Mouse (Mus musculus) megakaryocyte, embryonic 14.5 days (primary cell): ENCODE data around the gene Vapa. TPM values are rescaled to one million over a fixed set of nuclear protein-coding genes. Genes with fewer than 3 reads are reported as not detected.

Source experiments
- H3K27me3 ChIP-seq: replicated peaks from 2 replicates; pipeline ENCODE3; 2012; ENCODE audit warnings: inconsistent platforms
- H3K36me3 ChIP-seq: replicated peaks from 2 replicates; pipeline ENCODE3; 2012; ENCODE audit warnings: low read length, inconsistent platforms, mixed read lengths
- H3K4me1 ChIP-seq: 2 replicates; pipeline ENCODE4 v1.6.1; 2012; ENCODE audit warnings: inconsistent platforms
- H3K4me3 ChIP-seq: replicated peaks from 2 replicates; pipeline ENCODE3; 2012; ENCODE audit warnings: moderate library complexity, mild to moderate bottlenecking, inconsistent platforms
- H3K9me3 ChIP-seq: 2 replicates; pipeline ENCODE4 v1.6.1; 2012; ENCODE audit warnings: inconsistent platforms
- FLI1 ChIP-seq: IDR thresholded peaks from 2 replicates; pipeline ENCODE4 v1.6.1; 2012; ENCODE audit warnings: low read length, inconsistent platforms, mixed read lengths
- GATA1 ChIP-seq: IDR thresholded peaks from 3 replicates; pipeline ENCODE4 v1.6.1; 2012; ENCODE audit warnings: mixed read lengths, low read length, inconsistent platforms, borderline replicate concordance
- polyA plus RNA-seq: library from polyadenylated mRNA; stranded (reverse); fragments of >175 nt; gene quantifications from 2 replicates; pipeline ENCODE4 v1.2.3, GENCODE M21; 2012; ENCODE audit warnings: low replicate concordance; ENCODE audit not compliant: insufficient read depth

Gene Vapa
- polyA plus RNA-seq, 1 experiment, result 91.1 TPM

DNA sequence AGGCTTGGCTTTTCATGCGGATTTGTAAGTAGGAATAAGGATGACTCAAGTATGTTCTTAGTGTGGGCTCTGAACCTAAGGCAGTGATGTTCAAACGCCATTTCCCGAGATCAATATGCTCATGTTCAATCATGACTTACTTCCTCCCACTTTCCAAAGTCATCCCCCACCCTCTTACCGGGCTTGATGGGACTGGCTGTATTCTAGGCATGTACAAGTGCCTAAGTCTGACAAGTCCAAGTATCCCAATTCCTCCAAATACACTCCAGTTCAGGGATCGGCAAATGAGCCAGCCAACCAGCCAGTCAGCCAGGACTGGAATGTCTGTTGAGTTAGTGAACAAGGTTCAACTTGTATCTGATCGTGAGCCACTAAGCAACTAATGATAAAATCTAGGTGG, 12.9 kb upstream of the Vapa start:
- Histone ChIP-seq H3K36me3 (no peaks in the 10 kb centered on the region), H3K4me1 (peaks cover 24% of the 10 kb centered on the region), H3K9me3 (peaks cover 20% of the 10 kb centered on the region), H3K4me3 (no peak overlapping the region), H3K27me3 (no peaks in the 10 kb centered on the region)
- no peak for TF ChIP-seq FLI1
- no peak for TF ChIP-seq GATA1

DNA sequence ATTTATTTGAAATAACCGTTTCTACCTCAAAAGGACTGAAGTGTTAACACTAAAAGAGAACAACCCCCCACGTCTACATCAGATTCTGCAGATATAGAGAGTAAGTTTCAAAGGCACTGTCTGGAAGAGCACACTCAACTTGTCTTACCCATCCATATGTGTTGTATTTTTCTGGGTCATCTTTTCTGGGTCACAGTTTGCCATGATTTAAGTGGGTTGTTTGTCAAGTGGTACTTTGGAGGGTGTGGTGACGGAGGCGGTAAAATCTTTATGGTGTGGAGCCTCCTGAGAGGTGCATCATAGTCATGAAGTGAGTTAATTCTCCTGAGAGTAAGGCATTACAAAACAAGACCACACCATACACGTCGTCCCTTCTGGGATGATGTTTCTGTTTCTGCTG, 12.2 kb upstream of the Vapa start:
- Histone ChIP-seq H3K36me3 (no peaks in the 10 kb centered on the region), H3K27me3 (no peaks in the 10 kb centered on the region), H3K4me3 (no peak overlapping the region), H3K9me3 (peaks cover 20% of the 10 kb centered on the region), H3K4me1 (peaks cover 24% of the 10 kb centered on the region)
- TF ChIP-seq GATA1, result no peak
- no peak for TF ChIP-seq FLI1

DNA sequence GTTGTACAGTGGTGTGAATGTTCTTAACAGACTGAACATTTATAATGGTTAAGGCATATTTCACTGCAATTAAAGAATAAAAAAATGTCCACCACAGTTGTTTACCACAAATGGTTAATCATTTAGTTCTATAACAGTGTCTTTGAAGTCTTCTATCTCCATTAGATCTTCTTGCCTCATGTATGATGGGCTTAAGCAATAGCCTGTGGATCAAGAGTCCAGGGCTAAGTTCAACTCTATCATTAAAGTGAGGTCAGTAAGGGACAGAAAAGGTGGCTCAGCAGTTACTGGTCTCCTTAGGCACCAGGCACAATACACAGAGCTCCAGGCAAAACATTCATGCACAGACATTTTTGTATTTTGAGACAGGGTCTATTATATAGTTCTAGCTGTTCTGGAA, 9.8 kb upstream of the Vapa start:
- Histone ChIP-seq H3K4me3 (no peak overlapping the region), H3K9me3 (peaks cover 20% of the 10 kb centered on the region), H3K36me3 (no peaks in the 10 kb centered on the region), H3K27me3 (no peaks in the 10 kb centered on the region), H3K4me1 (peaks cover 18% of the 10 kb centered on the region)
- TF ChIP-seq GATA1 (no peak), FLI1 (no peak)

DNA sequence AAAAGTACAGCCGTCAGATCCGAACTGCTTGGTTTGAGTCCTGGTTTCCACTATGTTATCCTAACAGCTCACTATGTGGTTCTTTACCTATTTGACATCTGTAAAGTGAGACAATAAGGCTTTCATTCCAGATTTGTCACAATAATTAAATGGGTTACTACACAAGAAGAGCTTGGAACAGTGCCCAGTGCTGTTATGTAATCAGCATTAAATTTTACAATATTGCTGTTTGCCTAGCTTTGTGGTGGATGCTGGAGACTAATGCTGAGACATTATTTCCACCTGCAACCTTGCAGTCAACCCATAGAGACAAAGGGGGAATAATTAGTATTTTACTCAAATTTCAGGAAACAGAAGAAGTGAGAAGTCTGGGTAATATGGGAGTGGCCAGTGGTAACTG, 5.1 kb upstream of the Vapa start:
- H3K9me3 ChIP-seq, result no peaks in the 10 kb centered on the region
- TF ChIP-seq GATA1 (no peak), FLI1 (no peak)
- H3K27me3 ChIP-seq, result no peaks in the 10 kb centered on the region
- H3K4me3 ChIP-seq, result no peak overlapping the region
- no peaks in the 10 kb centered on the region for H3K36me3 ChIP-seq
- H3K4me1 ChIP-seq, result peaks cover 20% of the 10 kb centered on the region

DNA sequence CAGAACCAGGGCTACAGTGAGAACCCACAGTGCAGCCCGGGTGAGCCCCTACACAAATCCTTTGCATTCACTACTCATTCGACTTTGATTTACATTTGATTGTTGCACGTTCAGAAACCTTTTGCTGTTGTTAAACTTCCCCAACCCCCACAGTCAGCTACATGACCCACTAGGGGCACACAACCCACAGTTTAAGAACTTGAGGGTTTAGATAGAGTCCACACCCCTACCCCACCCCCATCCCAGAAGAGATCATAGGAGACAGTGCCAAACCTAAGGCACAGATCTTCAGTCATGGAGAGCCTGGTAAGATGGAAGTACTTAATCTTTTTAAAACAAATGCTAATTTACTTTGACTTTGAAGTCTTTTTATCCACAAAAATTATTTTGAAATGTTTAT, 2.3 kb upstream of the Vapa start:
- H3K9me3 ChIP-seq, result no peaks in the 10 kb centered on the region
- peaks cover 26% of the 10 kb centered on the region for H3K4me1 ChIP-seq
- H3K4me3 ChIP-seq, result no peak overlapping the region
- no peaks in the 10 kb centered on the region for H3K27me3 ChIP-seq
- TF ChIP-seq GATA1, result no peak
- TF ChIP-seq FLI1, result no peak
- H3K36me3 ChIP-seq, result no peaks in the 10 kb centered on the region

DNA sequence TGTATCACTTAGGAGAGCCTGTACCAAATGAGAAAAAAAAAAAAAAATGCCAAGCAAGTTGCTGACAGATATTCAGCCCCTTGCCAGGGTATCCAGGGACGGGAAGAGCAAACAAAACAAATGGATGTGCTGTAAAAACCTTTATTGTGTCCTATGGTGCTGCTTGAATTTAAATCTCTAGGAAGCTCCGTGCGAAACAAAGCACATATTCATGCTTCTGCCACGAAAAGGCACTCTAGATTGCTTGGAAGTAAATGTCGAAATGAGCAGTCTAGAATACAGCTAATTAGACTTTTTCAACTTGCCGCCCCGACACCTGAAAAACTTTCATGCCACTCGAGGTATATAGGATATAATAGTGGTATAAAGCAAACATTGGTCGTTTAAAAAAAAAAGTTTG, 1.1 kb upstream of the Vapa start:
- H3K9me3 ChIP-seq, result no peaks in the 10 kb centered on the region
- peaks cover 2% of the 10 kb centered on the region for H3K36me3 ChIP-seq
- peak overlapping the region; percentile 99 for H3K4me3 ChIP-seq
- H3K4me1 ChIP-seq, result peaks cover 34% of the 10 kb centered on the region
- no peak for TF ChIP-seq FLI1
- no peak for TF ChIP-seq GATA1
- no peaks in the 10 kb centered on the region for H3K27me3 ChIP-seq

DNA sequence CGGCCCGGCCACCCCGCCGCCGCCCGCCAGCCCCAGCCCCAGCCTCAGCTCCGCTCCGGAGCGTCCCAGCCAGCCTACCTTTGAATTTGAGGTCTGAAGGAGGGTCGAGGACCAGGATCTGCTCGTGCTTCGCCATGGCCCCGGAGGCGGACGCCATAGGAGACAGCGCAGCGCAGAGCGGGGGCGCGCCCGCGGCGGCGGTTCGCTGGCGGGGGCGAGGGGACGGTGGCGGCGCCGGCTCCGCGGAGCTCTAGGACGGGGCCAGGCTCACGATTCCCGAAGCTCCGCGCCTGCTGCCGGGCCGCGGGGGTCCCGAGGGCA, 253 bp downstream of the Vapa start:
- Histone ChIP-seq H3K4me3 (peak overlapping the region; percentile 99), H3K27me3 (no peaks in the 10 kb centered on the region), H3K36me3 (peaks cover 3% of the 10 kb centered on the region), H3K9me3 (no peaks in the 10 kb centered on the region), H3K4me1 (peaks cover 41% of the 10 kb centered on the region)
- no peak for TF ChIP-seq GATA1
- no peak for TF ChIP-seq FLI1

DNA sequence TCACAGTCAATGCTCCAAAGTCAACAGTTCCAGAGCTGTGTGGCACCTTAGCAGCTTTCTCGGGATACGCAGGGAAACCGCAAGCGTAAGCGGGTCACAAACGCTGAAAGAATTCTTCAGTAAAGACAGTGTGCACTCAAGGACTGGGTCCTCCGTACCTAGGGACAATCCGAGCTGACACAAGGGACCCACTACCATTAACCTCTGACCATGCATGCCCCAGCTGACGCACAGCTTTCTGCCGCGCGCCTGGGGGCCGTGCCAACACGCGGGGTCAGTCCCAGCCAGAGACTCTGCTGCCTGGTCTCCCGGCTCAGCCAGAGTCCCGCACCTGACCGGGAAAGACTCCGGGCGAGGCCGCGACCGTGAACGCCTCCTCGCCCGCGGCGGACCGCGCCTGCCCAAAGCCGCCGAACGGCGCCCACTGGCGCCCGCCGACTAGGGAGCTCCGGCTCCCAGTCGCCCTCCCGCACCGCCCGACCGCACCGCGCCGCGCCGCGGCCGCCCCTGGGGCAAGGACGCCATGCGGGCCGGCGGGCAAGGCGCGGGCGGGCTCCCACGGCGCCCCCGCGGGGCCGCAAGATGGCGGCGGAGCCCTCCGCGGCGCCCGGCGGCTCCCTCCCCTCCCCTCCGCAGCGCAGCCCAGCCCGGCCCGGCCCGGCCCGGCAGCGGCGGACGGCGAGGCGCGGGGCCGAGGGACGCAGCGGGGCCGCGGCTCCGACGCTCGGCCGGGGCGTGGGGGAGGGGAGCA, 789 bp downstream of the Vapa start:
- Histone ChIP-seq H3K27me3 (no peaks in the 10 kb centered on the region), H3K36me3 (peaks cover 3% of the 10 kb centered on the region), H3K4me1 (peaks cover 46% of the 10 kb centered on the region), H3K9me3 (no peaks in the 10 kb centered on the region), H3K4me3 (peak overlapping the region; percentile 99)
- TF ChIP-seq FLI1 (no peak), GATA1 (no peak)

DNA sequence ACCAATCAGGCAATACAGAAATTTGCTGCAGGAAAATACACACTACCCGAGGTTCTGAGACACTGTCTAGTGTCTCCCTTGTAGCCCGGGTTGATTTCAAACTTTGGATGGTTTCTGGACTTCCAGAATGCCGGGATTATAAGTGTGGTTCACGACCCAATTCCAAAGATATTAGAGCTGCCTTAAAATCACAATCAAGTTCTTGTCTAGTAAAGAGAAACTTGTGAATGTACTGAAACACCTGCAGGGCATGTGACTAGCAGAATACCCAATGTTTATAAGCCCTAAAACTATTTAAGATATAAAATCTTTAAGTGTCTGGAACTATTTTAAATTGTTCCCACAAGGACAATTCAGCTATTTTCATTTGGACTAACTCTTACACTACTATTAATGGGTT, 1.6 kb downstream of the Vapa start:
- no peak for TF ChIP-seq GATA1
- no peak for TF ChIP-seq FLI1
- H3K4me1 ChIP-seq, result peaks cover 55% of the 10 kb centered on the region
- peak overlapping the region; percentile 99 for H3K4me3 ChIP-seq

DNA sequence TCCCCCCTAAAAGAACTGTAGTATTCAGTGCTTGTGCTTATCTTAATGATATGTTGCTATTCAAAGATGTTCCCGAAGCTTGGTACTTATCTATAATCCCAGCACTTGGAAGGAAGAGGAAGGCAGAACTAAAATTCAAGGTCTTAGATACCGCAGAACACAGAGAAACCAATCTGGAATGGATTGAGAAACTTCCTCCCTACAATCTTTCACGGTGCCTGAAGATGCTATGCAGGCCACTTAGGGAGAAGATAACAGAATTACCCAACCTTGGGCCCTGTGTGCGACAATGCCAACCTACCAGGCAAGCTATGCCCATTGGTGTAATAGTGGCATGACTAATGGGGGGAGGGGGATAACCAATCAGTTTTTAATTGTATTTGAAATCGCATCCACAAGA, 4.6 kb downstream of the Vapa start:
- Histone ChIP-seq H3K4me3 (peak overlapping the region; percentile 68), H3K4me1 (peaks cover 73% of the 10 kb centered on the region), H3K9me3 (no peaks in the 10 kb centered on the region), H3K36me3 (peaks cover 3% of the 10 kb centered on the region), H3K27me3 (no peaks in the 10 kb centered on the region)
- no peak for TF ChIP-seq GATA1
- TF ChIP-seq FLI1, result no peak

More for the DNA sequence above, 1.6 kb downstream of the Vapa start:
- peaks cover 3% of the 10 kb centered on the region for H3K36me3 ChIP-seq
- no peaks in the 10 kb centered on the region for H3K9me3 ChIP-seq
- H3K27me3 ChIP-seq, result no peaks in the 10 kb centered on the region
